In genomic region chr10:80756099-80756498, GRCm38 (mm10) we compare ENCODE assay signal across 9 mouse cellular contexts. TPM values are rescaled to one million over a fixed set of nuclear protein-coding genes. Genes with fewer than 3 reads are reported as not detected.
DNase-seq lines count a peak whose midpoint lies in the region; ATAC-seq lines count a peak whose summit lies in the region.
"Had no signal": no experiment of that assay in that cellular context is flagged by ENCODE, and none has a peak within 500 bp of the region (broad histone marks: within the 10 kb centered on the region; RNA-seq: fewer than 3 reads in every experiment).

No protein-coding gene starts in this region.

- peak overlapping the region; percentile 96 for H3K4me3 ChIP-seq in heart, embryonic 13.5 days
- H3K4me3 ChIP-seq in brown adipose tissue, adult 24 weeks (ENCODE audit: insufficient read depth, low read depth, low read length) = peak overlapping the region; percentile 94
- peak overlapping the region; percentile 94 for H3K4me3 ChIP-seq in hindbrain, embryonic 15.5 days
- H3K4me3 ChIP-seq in midbrain, embryonic 14.5 days (replicated peaks; ENCODE audit: low read depth, low read length) = peak overlapping the region; percentile 99

- peak overlapping the region; percentile 87 for H3K27ac ChIP-seq in heart, embryonic 13.5 days (replicated peaks)
- H3K27ac ChIP-seq in brown adipose tissue, adult 24 weeks (replicated peaks; ENCODE audit: low read depth, low read length) = peak overlapping the region; percentile 84
- no peak overlapping the region for H3K27ac ChIP-seq in hindbrain, embryonic 15.5 days (replicated peaks)
- no peak overlapping the region; the same call in 1 of the 2 replicates for H3K27ac ChIP-seq in midbrain, embryonic 14.5 days (replicated peaks; ENCODE audit: low read depth, low read length)

- ATAC-seq in heart, embryonic 13.5 days (ENCODE audit: extremely low read depth, insufficient number of reproducible peaks, low FRiP score, low TSS enrichment) = no peak
- ATAC-seq in hindbrain, embryonic 15.5 days (ENCODE audit: low FRiP score, low read depth) = no peak
- no peak for ATAC-seq in midbrain, embryonic 14.5 days (ENCODE audit: low FRiP score, low TSS enrichment)
- no peak for ATAC-seq in activated CD4-positive, CD25-positive, alpha-beta regulatory T cell, adult 4 months
- ATAC-seq: Patski had no signal

- no peaks in the 10 kb centered on the region for H3K36me3 ChIP-seq in heart, embryonic 13.5 days
- H3K36me3 ChIP-seq in hindbrain, embryonic 15.5 days = no peaks in the 10 kb centered on the region
- no peaks in the 10 kb centered on the region for H3K36me3 ChIP-seq in midbrain, embryonic 14.5 days (ENCODE audit: control insufficient read depth, insufficient read depth, low read length)

- DNase-seq in heart, adult 9 months (ENCODE audit: low spot score in 2 of 2) = no peak
- DNase-seq in midbrain, embryonic 14.5 days = no peak
- no peak for DNase-seq in ovary, postnatal 14 days (ENCODE audit: low spot score)
- DNase-seq in frontal cortex, postnatal 25 days (ENCODE audit: low spot score in 2 of 2) = no peak

- 17% methylated on average over 3 of the region's 3 CpGs for WGBS in heart, embryonic 13.5 days
- WGBS in hindbrain, embryonic 15.5 days = 43% methylated on average over 3 of the region's 3 CpGs
- WGBS in midbrain, embryonic 14.5 days = 26% methylated on average over 3 of the region's 3 CpGs

- peak overlapping the region; percentile 99 for H3K9ac ChIP-seq in heart, embryonic 13.5 days
- H3K9ac ChIP-seq in hindbrain, embryonic 15.5 days = peak overlapping the region; percentile 96
- peak overlapping the region; percentile 97 for H3K9ac ChIP-seq in midbrain, embryonic 14.5 days (replicated peaks; ENCODE audit: low read length)

- peaks cover 77% of the 10 kb centered on the region for H3K4me1 ChIP-seq in heart, embryonic 13.5 days
- peaks cover 30% of the 10 kb centered on the region for H3K4me1 ChIP-seq in brown adipose tissue, adult 24 weeks (ENCODE audit: control insufficient read depth, insufficient read depth, insufficient read length, low read length)
- peaks cover 67% of the 10 kb centered on the region for H3K4me1 ChIP-seq in hindbrain, embryonic 15.5 days (replicated peaks)
- peaks cover 20% of the 10 kb centered on the region for H3K4me1 ChIP-seq in midbrain, embryonic 14.5 days (ENCODE audit: control insufficient read depth, insufficient read depth, low read length)

- H3K4me2 ChIP-seq in heart, embryonic 13.5 days = peak overlapping the region; percentile 98
- H3K4me2 ChIP-seq in hindbrain, embryonic 15.5 days = peak overlapping the region; percentile 93
- peak overlapping the region; percentile 74 for H3K4me2 ChIP-seq in midbrain, embryonic 14.5 days (ENCODE audit: low read length)

- no peaks in the 10 kb centered on the region for H3K27me3 ChIP-seq in heart, embryonic 13.5 days (replicated peaks)
- H3K27me3 ChIP-seq in hindbrain, embryonic 15.5 days = no peaks in the 10 kb centered on the region
- no peaks in the 10 kb centered on the region for H3K27me3 ChIP-seq in midbrain, embryonic 14.5 days (ENCODE audit: control insufficient read depth, insufficient read depth, low read length)
- H3K27me3 ChIP-seq: Patski had no signal

- no peaks in the 10 kb centered on the region for H3K9me3 ChIP-seq in heart, embryonic 13.5 days
- no peaks in the 10 kb centered on the region for H3K9me3 ChIP-seq in hindbrain, embryonic 15.5 days
- no peaks in the 10 kb centered on the region for H3K9me3 ChIP-seq in midbrain, embryonic 14.5 days (ENCODE audit: control insufficient read depth, low read length)

RNA-seq across cellular contexts. Expression of gene Dot1l, which starts 1.1 kb away (rescaled TPM):
- polyA plus RNA-seq in heart, embryonic 13.5 days (2015; fragmentation: Nextera tagmentation; extraction: Ambion mirVana) = 17.9 and 19.1 TPM in 2 replicates
- 11.5 and 15.8 TPM in 2 replicates for polyA plus RNA-seq in brown adipose tissue, adult 24 weeks (2012; ENCODE audit: insufficient read depth, insufficient read length, missing spikeins)
- polyA plus RNA-seq in hindbrain, embryonic 15.5 days (2015; fragmentation: Nextera tagmentation; extraction: Ambion mirVana) = 18.3 and 21.6 TPM in 2 replicates
- polyA plus RNA-seq in midbrain, embryonic 14.5 days (2014; fragmentation: Nextera tagmentation; extraction: Ambion mirVana) = 23.4 and 27.9 TPM in 2 replicates
- polyA plus RNA-seq in activated CD4-positive, CD25-positive, alpha-beta regulatory T cell, adult 4 months (2017; shearing (Covaris generic)) = 10 to 100 TPM; 13.6 to 18.0 TPM

RNA-seq across cellular contexts. Expression of gene Ap3d1, which starts 14.0 kb away (rescaled TPM):
- 44.0 and 46.4 TPM in 2 replicates for polyA plus RNA-seq in heart, embryonic 13.5 days (2015; fragmentation: Nextera tagmentation; extraction: Ambion mirVana)
- 35.0 and 40.9 TPM in 2 replicates for polyA plus RNA-seq in brown adipose tissue, adult 24 weeks (2012; ENCODE audit: insufficient read depth, insufficient read length, missing spikeins)
- 109 and 120 TPM in 2 replicates for polyA plus RNA-seq in hindbrain, embryonic 15.5 days (2015; fragmentation: Nextera tagmentation; extraction: Ambion mirVana)
- 106 and 116 TPM in 2 replicates for polyA plus RNA-seq in midbrain, embryonic 14.5 days (2014; fragmentation: Nextera tagmentation; extraction: Ambion mirVana)
- polyA plus RNA-seq in activated CD4-positive, CD25-positive, alpha-beta regulatory T cell, adult 4 months (2017; shearing (Covaris generic)) = 10 to 100 TPM; 22.7 to 24.0 TPM

RNA-seq across cellular contexts. Expression of gene Sf3a2, which starts 41.9 kb away (rescaled TPM):
- 46.3 and 53.4 TPM in 2 replicates for polyA plus RNA-seq in heart, embryonic 13.5 days (2015; fragmentation: Nextera tagmentation; extraction: Ambion mirVana)
- 12.1 and 15.3 TPM in 2 replicates for polyA plus RNA-seq in brown adipose tissue, adult 24 weeks (2012; ENCODE audit: insufficient read depth, insufficient read length, missing spikeins)
- 52.3 and 67.4 TPM in 2 replicates for polyA plus RNA-seq in hindbrain, embryonic 15.5 days (2015; fragmentation: Nextera tagmentation; extraction: Ambion mirVana)
- polyA plus RNA-seq in midbrain, embryonic 14.5 days (2014; fragmentation: Nextera tagmentation; extraction: Ambion mirVana) = 57.2 and 75.1 TPM in 2 replicates
- 10 to 100 TPM; 18.9 to 19.9 TPM for polyA plus RNA-seq in activated CD4-positive, CD25-positive, alpha-beta regulatory T cell, adult 4 months (2017; shearing (Covaris generic))

RNA-seq across cellular contexts. Expression of gene Plekhj1, which starts 42.3 kb away (rescaled TPM):
- 79.6 and 86.5 TPM in 2 replicates for polyA plus RNA-seq in heart, embryonic 13.5 days (2015; fragmentation: Nextera tagmentation; extraction: Ambion mirVana)
- polyA plus RNA-seq in brown adipose tissue, adult 24 weeks (2012; ENCODE audit: insufficient read depth, insufficient read length, missing spikeins) = 30.2 and 40.5 TPM in 2 replicates
- 130 and 133 TPM in 2 replicates for polyA plus RNA-seq in hindbrain, embryonic 15.5 days (2015; fragmentation: Nextera tagmentation; extraction: Ambion mirVana)
- polyA plus RNA-seq in midbrain, embryonic 14.5 days (2014; fragmentation: Nextera tagmentation; extraction: Ambion mirVana) = 107 and 116 TPM in 2 replicates
- polyA plus RNA-seq in activated CD4-positive, CD25-positive, alpha-beta regulatory T cell, adult 4 months (2017; shearing (Covaris generic)) = 100 to 1,000 TPM; 121 to 156 TPM

RNA-seq across cellular contexts. Expression of gene Amh, which starts 48.9 kb away (rescaled TPM):
- 0.11 TPM in 1 of 2 replicates, not detected in the other for polyA plus RNA-seq in heart, embryonic 13.5 days (2015; fragmentation: Nextera tagmentation; extraction: Ambion mirVana)
- not detected in 2 replicates for polyA plus RNA-seq in brown adipose tissue, adult 24 weeks (2012; ENCODE audit: insufficient read depth, insufficient read length, missing spikeins)
- 0.14 and 0.21 TPM in 2 replicates for polyA plus RNA-seq in hindbrain, embryonic 15.5 days (2015; fragmentation: Nextera tagmentation; extraction: Ambion mirVana)
- polyA plus RNA-seq in midbrain, embryonic 14.5 days (2014; fragmentation: Nextera tagmentation; extraction: Ambion mirVana) = 0.12 TPM in 1 of 2 replicates, not detected in the other
- polyA plus RNA-seq in activated CD4-positive, CD25-positive, alpha-beta regulatory T cell, adult 4 months (2017; shearing (Covaris generic)) = not detected

Comparison
In these comparisons a context has a peak if more than half of its experiments do, and no peak if none do; other contexts are left out.
1. H3K27ac ChIP-seq: peak in heart, embryonic 13.5 days (single experiment) and brown adipose tissue, adult 24 weeks (single experiment); none in hindbrain, embryonic 15.5 days (single experiment) and midbrain, embryonic 14.5 days (single experiment).
2. Peak in every context shown above with its lines, with median percentiles within 50 percentile points of each other: H3K4me2 ChIP-seq, H3K4me3 ChIP-seq and H3K9ac ChIP-seq.